Mouse (Mus musculus): ENCODE data around the gene Plekhm1. TPM values are rescaled to one million over a fixed set of nuclear protein-coding genes. Genes with fewer than 3 reads are reported as not detected.
"Not testable (repeated sequence)": the region's sequence is repeated elsewhere in the genome, so short reads cannot be mapped to it uniquely, and the experiment has no call there.

Gene Plekhm1
- total RNA-seq (2015) (28.4 and 29.4 TPM in 2 replicates), total RNA-seq (2017) (8.3 and 12.7 TPM in 2 replicates)

- peak; percentile 97 for ATAC-seq (ENCODE audit: poor library complexity, severe bottlenecking)
Measured at GRCm38 (mm10) chr11:103411981-103412949, at the start of gene Plekhm1. Gene Plekhm1 (minus strand): TSS chr11:103412687.

- not testable (repeated sequence) for ATAC-seq (ENCODE audit: poor library complexity, severe bottlenecking)
Measured at GRCm38 (mm10) chr11:103451105-103451504, 38.6 kb upstream of the Plekhm1 start.

- not testable (repeated sequence) for ATAC-seq (ENCODE audit: poor library complexity, severe bottlenecking)
Measured at GRCm38 (mm10) chr11:103449721-103450120, 37.2 kb upstream of the Plekhm1 start.

- ATAC-seq (ENCODE audit: poor library complexity, severe bottlenecking): peak; percentile 72
Measured at GRCm38 (mm10) chr11:103443678-103444077, 31.2 kb upstream of the Plekhm1 start.

- peak; percentile 99 for ATAC-seq (ENCODE audit: poor library complexity, severe bottlenecking)
Measured at GRCm38 (mm10) chr11:103436282-103436681, 23.8 kb upstream of the Plekhm1 start.

- no peak for ATAC-seq (ENCODE audit: poor library complexity, severe bottlenecking)
Measured at GRCm38 (mm10) chr11:103425031-103425430, 12.5 kb upstream of the Plekhm1 start.

- peak; percentile 72 for ATAC-seq (ENCODE audit: poor library complexity, severe bottlenecking)
Measured at GRCm38 (mm10) chr11:103419667-103420066, 7.2 kb upstream of the Plekhm1 start.

GRCm38 (mm10) chr11:103419226-103419625, 6.7 kb upstream of the Plekhm1 start:
- ATAC-seq (ENCODE audit: poor library complexity, severe bottlenecking): peak; percentile 62

- no peak for ATAC-seq (ENCODE audit: poor library complexity, severe bottlenecking)
Measured at GRCm38 (mm10) chr11:103413516-103413915, 1.0 kb upstream of the Plekhm1 start.

- ATAC-seq (ENCODE audit: poor library complexity, severe bottlenecking): peak; percentile 23
Measured at GRCm38 (mm10) chr11:103412950-103413423, 500 bp upstream of the Plekhm1 start.

- ATAC-seq (ENCODE audit: poor library complexity, severe bottlenecking): no peak
Measured at GRCm38 (mm10) chr11:103411301-103411700, 1.2 kb downstream of the Plekhm1 start.

- ATAC-seq (ENCODE audit: poor library complexity, severe bottlenecking): no peak
Measured at GRCm38 (mm10) chr11:103408880-103409279, 3.6 kb downstream of the Plekhm1 start.

GRCm38 (mm10) chr11:103407136-103407535, 5.4 kb downstream of the Plekhm1 start:
- not testable (repeated sequence) for ATAC-seq (ENCODE audit: poor library complexity, severe bottlenecking)

- no peak for ATAC-seq (ENCODE audit: poor library complexity, severe bottlenecking)
Measured at GRCm38 (mm10) chr11:103406551-103406950, 5.9 kb downstream of the Plekhm1 start.

GRCm38 (mm10) chr11:103405814-103406213, 6.7 kb downstream of the Plekhm1 start:
- peak; percentile 77 for ATAC-seq (ENCODE audit: poor library complexity, severe bottlenecking)

GRCm38 (mm10) chr11:103404618-103405017, 7.9 kb downstream of the Plekhm1 start:
- ATAC-seq (ENCODE audit: poor library complexity, severe bottlenecking): no peak

- peak; percentile 68 for ATAC-seq (ENCODE audit: poor library complexity, severe bottlenecking)
Measured at GRCm38 (mm10) chr11:103403776-103404175, 8.7 kb downstream of the Plekhm1 start.

GRCm38 (mm10) chr11:103402738-103403137, 9.7 kb downstream of the Plekhm1 start:
- ATAC-seq (ENCODE audit: poor library complexity, severe bottlenecking): no peak

- ATAC-seq (ENCODE audit: poor library complexity, severe bottlenecking): peak; percentile 55
Measured at GRCm38 (mm10) chr11:103402198-103402597, 10.3 kb downstream of the Plekhm1 start.

GRCm38 (mm10) chr11:103399986-103400385, 12.5 kb downstream of the Plekhm1 start:
- ATAC-seq (ENCODE audit: poor library complexity, severe bottlenecking): peak; percentile 82

- ATAC-seq (ENCODE audit: poor library complexity, severe bottlenecking): no peak
Measured at GRCm38 (mm10) chr11:103399050-103399449, 13.4 kb downstream of the Plekhm1 start.

- no peak for ATAC-seq (ENCODE audit: poor library complexity, severe bottlenecking)
Measured at GRCm38 (mm10) chr11:103396682-103397081, 15.8 kb downstream of the Plekhm1 start.

All from megakaryocyte, adult 5-6 weeks (primary cell).